Mouse (Mus musculus): Measurements from ENCODE around the gene Capns1. TPM values are rescaled to one million over a fixed set of nuclear protein-coding genes. Genes with fewer than 3 reads are reported as not detected.
"Not testable (repeated sequence)": the region's sequence is repeated elsewhere in the genome, so short reads cannot be mapped to it uniquely, and the experiment has no call there.

The Capns1 gene
- polyA plus RNA-seq (2014; fragmentation: Nextera tagmentation; extraction: Ambion mirVana) = 64.6 and 71.7 TPM in 2 replicates

GRCm38 (mm10) chr7:30198481-30198971 lies at the start of gene Capns1:
TSS of gene Capns1 (minus strand) at chr7:30198811.
- Histone ChIP-seq H3K27ac (ENCODE audit: low read depth, low read length) (no peak within 1 kb of the TSS), H3K36me3 (ENCODE audit: control insufficient read depth, insufficient read depth, low read length) (no peaks in the 10 kb centered on the region), H3K4me3 (ENCODE audit: low read depth, low read length) (no peak within 1 kb of the TSS), H3K4me1 (ENCODE audit: control insufficient read depth, insufficient read depth, low read length) (peaks cover 8% of the 10 kb centered on the region), H3K9ac (ENCODE audit: low read depth, low read length) (no peak within 1 kb of the TSS), H3K4me2 (peak within 1 kb of the TSS; percentile 39; the same call in 1 of the 2 replicates), H3K9me3 (replicated peaks; ENCODE audit: control insufficient read depth, low read length) (no peaks in the 10 kb centered on the region), H3K27me3 (ENCODE audit: control insufficient read depth, insufficient read depth, low read length) (no peaks in the 10 kb centered on the region)
- 5% methylated on average over 8 of the region's 8 CpGs for WGBS (ENCODE audit: insufficient replicate concordance)
- ATAC-seq (replicated peaks; ENCODE audit: insufficient number of reproducible peaks, low FRiP score, low TSS enrichment) = no peak

DNA sequence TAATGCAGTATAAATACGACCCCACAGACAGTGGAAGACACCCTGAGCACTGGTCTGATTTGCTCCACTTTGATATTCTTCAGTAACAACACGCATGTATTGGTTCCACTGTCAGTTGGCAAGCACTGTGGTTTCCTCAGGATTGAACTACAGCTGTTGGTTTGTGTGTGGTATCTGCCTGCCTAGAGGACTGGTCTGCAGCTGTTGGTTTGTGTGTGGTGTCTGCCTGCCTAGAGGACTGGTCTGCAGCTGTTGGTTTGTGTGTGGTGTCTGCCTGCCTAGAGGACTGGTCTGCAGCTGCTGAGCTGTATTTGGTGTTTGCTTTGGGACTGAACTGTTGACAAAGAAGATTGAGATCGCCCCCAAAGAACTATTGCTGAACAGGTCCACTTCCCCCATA lies 38.8 kb upstream of the Capns1 start:
- H3K27me3 ChIP-seq (ENCODE audit: control insufficient read depth, insufficient read depth, low read length); H3K9me3 ChIP-seq (replicated peaks; ENCODE audit: control insufficient read depth, low read length); H3K36me3 ChIP-seq (ENCODE audit: control insufficient read depth, insufficient read depth, low read length); ATAC-seq (replicated peaks; ENCODE audit: insufficient number of reproducible peaks, low FRiP score, low TSS enrichment); H3K9ac ChIP-seq (ENCODE audit: low read depth, low read length); H3K4me2 ChIP-seq; H3K27ac ChIP-seq (ENCODE audit: low read depth, low read length); H3K4me1 ChIP-seq (ENCODE audit: control insufficient read depth, insufficient read depth, low read length); H3K4me3 ChIP-seq (ENCODE audit: low read depth, low read length): not testable (repeated sequence)
- 79% methylated on average over 3 of the region's 3 CpGs for WGBS (ENCODE audit: insufficient replicate concordance)

- no peak for ATAC-seq (replicated peaks; ENCODE audit: insufficient number of reproducible peaks, low FRiP score, low TSS enrichment)
- Histone ChIP-seq H3K9ac (ENCODE audit: low read depth, low read length) (no peak within 1 kb of the TSS), H3K9me3 (replicated peaks; ENCODE audit: control insufficient read depth, low read length) (no peaks in the 10 kb centered on the region), H3K4me1 (ENCODE audit: control insufficient read depth, insufficient read depth, low read length) (peaks cover 6% of the 10 kb centered on the region; the same call in 1 of the 2 replicates), H3K4me3 (ENCODE audit: low read depth, low read length) (no peak within 1 kb of the TSS), H3K36me3 (ENCODE audit: control insufficient read depth, insufficient read depth, low read length) (peaks cover 3% of the 10 kb centered on the region; the same call in 1 of the 2 replicates), H3K27ac (ENCODE audit: low read depth, low read length) (no peak within 1 kb of the TSS), H3K27me3 (ENCODE audit: control insufficient read depth, insufficient read depth, low read length) (no peaks in the 10 kb centered on the region), H3K4me2 (no peak within 1 kb of the TSS)
- 81% methylated on average over 4 of the region's 4 CpGs for WGBS (ENCODE audit: insufficient replicate concordance)
Observed at GRCm38 (mm10) chr7:30235625-30236024, 37.0 kb upstream of the Capns1 start, which contains the start of gene Ovol3. TSS of gene Ovol3 (minus strand) at chr7:30235725.

DNA sequence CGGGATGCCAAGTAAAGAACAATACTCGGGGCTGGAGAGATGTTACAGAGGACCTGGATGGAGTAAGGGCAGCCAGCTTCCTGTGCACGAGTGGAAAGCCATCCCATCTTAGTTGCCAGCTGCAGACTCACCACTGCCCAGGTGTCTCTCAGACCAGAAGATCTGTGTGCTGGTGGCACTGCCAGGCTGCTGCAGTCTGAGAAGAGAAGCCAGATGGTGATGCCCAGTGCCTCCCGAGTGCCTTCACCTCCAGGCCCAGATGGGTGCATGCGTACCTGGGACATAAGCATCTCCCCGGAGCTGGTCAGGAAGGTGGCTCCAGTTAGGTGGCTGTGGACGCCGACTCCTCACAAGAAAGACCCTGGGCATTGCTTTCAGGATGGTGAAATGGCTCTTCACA lies 36.5 kb upstream of the Capns1 start:
- ATAC-seq (replicated peaks; ENCODE audit: insufficient number of reproducible peaks, low FRiP score, low TSS enrichment) = no peak
- Histone ChIP-seq H3K27me3 (ENCODE audit: control insufficient read depth, insufficient read depth, low read length) (no peaks in the 10 kb centered on the region), H3K4me3 (ENCODE audit: low read depth, low read length) (no peak overlapping the region), H3K4me1 (ENCODE audit: control insufficient read depth, insufficient read depth, low read length) (peaks cover 6% of the 10 kb centered on the region; the same call in 1 of the 2 replicates), H3K9ac (ENCODE audit: low read depth, low read length) (no peak overlapping the region), H3K9me3 (replicated peaks; ENCODE audit: control insufficient read depth, low read length) (no peaks in the 10 kb centered on the region), H3K36me3 (ENCODE audit: control insufficient read depth, insufficient read depth, low read length) (0 out of 2 replicates have a peak, but pooled peaks cover under 1% of the 10 kb centered on the region), H3K4me2 (no peak overlapping the region), H3K27ac (ENCODE audit: low read depth, low read length) (no peak overlapping the region)
- 88% methylated on average over 8 of the region's 8 CpGs for WGBS (ENCODE audit: insufficient replicate concordance)

GRCm38 (mm10) chr7:30234276-30234858 lies 35.8 kb upstream of the Capns1 start:
- no peak for ATAC-seq (replicated peaks; ENCODE audit: insufficient number of reproducible peaks, low FRiP score, low TSS enrichment)
- Histone ChIP-seq H3K27me3 (ENCODE audit: control insufficient read depth, insufficient read depth, low read length) (no peaks in the 10 kb centered on the region), H3K36me3 (ENCODE audit: control insufficient read depth, insufficient read depth, low read length) (no peaks in the 10 kb centered on the region; the same call in 1 of the 2 replicates), H3K9ac (ENCODE audit: low read depth, low read length) (no peak overlapping the region), H3K4me3 (ENCODE audit: low read depth, low read length) (no peak overlapping the region), H3K9me3 (replicated peaks; ENCODE audit: control insufficient read depth, low read length) (no peaks in the 10 kb centered on the region), H3K27ac (ENCODE audit: low read depth, low read length) (no peak overlapping the region), H3K4me2 (no peak overlapping the region), H3K4me1 (ENCODE audit: control insufficient read depth, insufficient read depth, low read length) (peaks cover 6% of the 10 kb centered on the region; the same call in 1 of the 2 replicates)
- 94% methylated on average over 15 of the region's 15 CpGs for WGBS (ENCODE audit: insufficient replicate concordance)

DNA sequence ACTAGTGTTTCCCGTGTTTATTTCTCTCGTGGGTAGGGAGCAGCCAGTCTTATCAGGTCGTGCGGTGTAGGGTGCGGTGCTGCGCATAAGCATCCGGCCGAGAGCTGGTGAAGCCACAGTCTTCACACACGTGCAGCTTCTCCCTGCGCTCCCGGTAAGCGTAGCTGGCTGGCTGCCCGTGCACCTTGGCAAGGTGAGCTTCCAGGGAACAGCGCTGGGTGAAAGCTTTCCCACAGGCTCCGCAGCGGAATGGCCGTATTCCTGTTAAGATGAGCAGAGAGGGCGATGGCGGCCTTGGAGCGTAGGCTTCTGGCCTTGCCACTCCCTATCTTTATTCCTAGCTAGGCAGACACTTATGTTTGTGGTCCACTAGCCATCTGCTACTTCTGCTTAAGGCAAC lies 34.8 kb upstream of the Capns1 start:
- H3K9me3 ChIP-seq (replicated peaks; ENCODE audit: control insufficient read depth, low read length) = no peaks in the 10 kb centered on the region
- no peak overlapping the region for H3K27ac ChIP-seq (ENCODE audit: low read depth, low read length)
- 86% methylated on average over 20 of the region's 20 CpGs for WGBS (ENCODE audit: insufficient replicate concordance)
- no peaks in the 10 kb centered on the region for H3K27me3 ChIP-seq (ENCODE audit: control insufficient read depth, insufficient read depth, low read length)
- H3K36me3 ChIP-seq (ENCODE audit: control insufficient read depth, insufficient read depth, low read length) = no peaks in the 10 kb centered on the region; the same call in 1 of the 2 replicates
- H3K4me2 ChIP-seq = peak overlapping the region; percentile 80; the same call in 1 of the 2 replicates
- no peak overlapping the region for H3K9ac ChIP-seq (ENCODE audit: low read depth, low read length)
- ATAC-seq (replicated peaks; ENCODE audit: insufficient number of reproducible peaks, low FRiP score, low TSS enrichment) = no peak
- peaks cover 6% of the 10 kb centered on the region; the same call in 1 of the 2 replicates for H3K4me1 ChIP-seq (ENCODE audit: control insufficient read depth, insufficient read depth, low read length)
- peak overlapping the region; percentile 85; the same call in 1 of the 2 replicates for H3K4me3 ChIP-seq (ENCODE audit: low read depth, low read length)

DNA sequence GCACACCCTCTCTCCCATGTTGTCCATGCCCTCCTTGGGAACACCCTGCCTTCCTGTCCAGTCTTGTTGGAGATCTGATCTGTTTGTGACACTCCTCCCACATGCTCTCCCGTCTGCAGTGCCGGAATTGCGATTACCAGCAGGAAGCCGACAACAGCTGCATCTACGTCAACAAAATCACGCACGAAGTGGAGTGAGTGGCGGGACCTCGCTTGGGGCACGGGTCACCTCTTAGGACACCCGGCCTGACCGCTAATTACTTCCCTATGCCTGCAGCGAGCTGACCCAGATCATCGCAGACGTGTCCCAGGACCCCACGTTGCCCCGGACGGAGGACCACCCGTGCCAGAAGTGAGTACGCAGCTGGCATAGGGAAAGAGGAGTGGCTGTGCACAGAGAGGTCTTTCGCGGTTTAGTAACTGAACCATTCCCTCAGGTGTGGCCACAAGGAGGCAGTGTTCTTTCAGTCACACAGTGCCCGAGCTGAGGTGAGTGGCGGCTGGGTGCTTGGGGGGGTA lies 34.1 kb upstream of the Capns1 start:
- H3K9me3 ChIP-seq (replicated peaks; ENCODE audit: control insufficient read depth, low read length) = no peaks in the 10 kb centered on the region
- H3K4me2 ChIP-seq = peak overlapping the region; percentile 80
- peak overlapping the region; percentile 86 for H3K27ac ChIP-seq (ENCODE audit: low read depth, low read length)
- H3K4me1 ChIP-seq (ENCODE audit: control insufficient read depth, insufficient read depth, low read length) = peaks cover 6% of the 10 kb centered on the region; the same call in 1 of the 2 replicates
- no peaks in the 10 kb centered on the region for H3K27me3 ChIP-seq (ENCODE audit: control insufficient read depth, insufficient read depth, low read length)
- no peaks in the 10 kb centered on the region; the same call in 1 of the 2 replicates for H3K36me3 ChIP-seq (ENCODE audit: control insufficient read depth, insufficient read depth, low read length)
- WGBS (ENCODE audit: insufficient replicate concordance) = 4% methylated on average over 24 of the region's 24 CpGs
- H3K4me3 ChIP-seq (ENCODE audit: low read depth, low read length) = peak overlapping the region; percentile 85
- ATAC-seq (replicated peaks; ENCODE audit: insufficient number of reproducible peaks, low FRiP score, low TSS enrichment) = no peak; the same call in 1 of the 2 replicates
- peak overlapping the region; percentile 86 for H3K9ac ChIP-seq (ENCODE audit: low read depth, low read length)

- H3K4me2 ChIP-seq = peak within 1 kb of the TSS; percentile 80
- ATAC-seq (replicated peaks; ENCODE audit: insufficient number of reproducible peaks, low FRiP score, low TSS enrichment) = peak; percentile 92
- H3K36me3 ChIP-seq (ENCODE audit: control insufficient read depth, insufficient read depth, low read length) = peaks cover 4% of the 10 kb centered on the region; the same call in 1 of the 2 replicates
- peak within 1 kb of the TSS; percentile 86 for H3K9ac ChIP-seq (ENCODE audit: low read depth, low read length)
- peaks cover 6% of the 10 kb centered on the region; the same call in 1 of the 2 replicates for H3K4me1 ChIP-seq (ENCODE audit: control insufficient read depth, insufficient read depth, low read length)
- H3K27ac ChIP-seq (ENCODE audit: low read depth, low read length) = peak within 1 kb of the TSS; percentile 86
- H3K9me3 ChIP-seq (replicated peaks; ENCODE audit: control insufficient read depth, low read length) = no peaks in the 10 kb centered on the region
- H3K4me3 ChIP-seq (ENCODE audit: low read depth, low read length) = peak within 1 kb of the TSS; percentile 85
- H3K27me3 ChIP-seq (ENCODE audit: control insufficient read depth, insufficient read depth, low read length) = no peaks in the 10 kb centered on the region
- under 1% methylated on average over 67 of the region's 67 CpGs for WGBS (ENCODE audit: insufficient replicate concordance)
Observed at GRCm38 (mm10) chr7:30231669-30232454, 33.3 kb upstream of the Capns1 start, which contains the start of the genes Polr2i and Tbcb. TSS of gene Polr2i (plus strand) at chr7:30231948. TSS of gene Tbcb (minus strand) at chr7:30232272.
